Mouse (Mus musculus): ENCODE data around the gene Glmp.
"Not testable (repeated sequence)": the region's sequence is repeated elsewhere in the genome, so short reads cannot be mapped to it uniquely, and the experiment has no call there.

The Glmp gene

DNA sequence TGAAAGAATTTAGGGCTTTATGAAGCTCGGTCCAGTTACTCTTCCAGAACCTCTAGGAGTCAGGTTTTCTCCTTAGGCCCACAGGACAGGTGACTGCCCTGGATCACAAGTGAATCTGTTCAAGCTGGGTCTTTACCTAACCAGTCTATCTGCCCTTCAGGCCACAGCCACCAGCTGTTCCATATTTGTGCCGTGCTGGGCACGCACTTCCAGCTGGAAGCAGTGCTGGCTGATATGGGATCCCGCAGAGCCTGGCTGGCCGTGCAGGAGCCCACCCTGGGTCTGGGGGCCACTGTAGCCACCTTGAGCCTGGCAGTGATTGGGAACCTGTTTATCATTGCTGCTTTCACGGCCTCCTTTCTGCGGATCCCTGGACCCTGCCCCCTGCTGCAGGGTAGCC is 51.8 kb downstream of the Glmp start:
- DNase-seq (ENCODE audit: low spot score) = not testable (repeated sequence)

DNA sequence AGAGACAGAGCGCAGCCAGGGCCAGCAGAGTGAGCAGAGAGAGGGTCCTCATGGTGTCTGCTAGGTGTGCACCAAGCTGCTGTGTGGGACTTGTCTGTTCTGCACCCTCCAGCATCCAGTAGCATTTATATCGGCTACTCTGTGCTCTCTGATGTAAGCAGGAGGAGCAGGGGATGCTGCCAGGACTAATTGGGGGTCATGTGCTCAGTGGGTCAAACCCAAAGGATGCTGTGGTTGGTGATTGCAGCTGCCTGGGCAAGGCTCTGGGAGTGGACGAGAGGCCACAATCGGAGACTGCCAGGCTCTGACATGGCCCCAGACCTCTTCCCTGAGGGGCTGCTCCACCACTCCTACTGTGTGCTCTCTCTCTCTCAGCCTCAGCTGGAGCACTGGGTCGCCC is 53.8 kb downstream of the Glmp start, which contains the start of gene Bglap2:
Bglap2 (minus strand) TSS at position 101 of the 400 bp plus-strand sequence.
- not testable (repeated sequence) for DNase-seq (ENCODE audit: low spot score)
